Mouse (Mus musculus): ENCODE measurements at regions not wholly inside any gene's neighbourhood (a gene's known extent, or its start where the extent isn't known, plus 50 kb on each side); places are given as distances from the start of the nearest gene placed in this dataset.
A peak's percentile ranks its signal among the peaks of the same experiment; 100 is the strongest.

GRCm38 (mm10) chr13:35214219-35214618 lies 187.3 kb upstream of the Eci2 start:
- no peak for DNase-seq

DNA sequence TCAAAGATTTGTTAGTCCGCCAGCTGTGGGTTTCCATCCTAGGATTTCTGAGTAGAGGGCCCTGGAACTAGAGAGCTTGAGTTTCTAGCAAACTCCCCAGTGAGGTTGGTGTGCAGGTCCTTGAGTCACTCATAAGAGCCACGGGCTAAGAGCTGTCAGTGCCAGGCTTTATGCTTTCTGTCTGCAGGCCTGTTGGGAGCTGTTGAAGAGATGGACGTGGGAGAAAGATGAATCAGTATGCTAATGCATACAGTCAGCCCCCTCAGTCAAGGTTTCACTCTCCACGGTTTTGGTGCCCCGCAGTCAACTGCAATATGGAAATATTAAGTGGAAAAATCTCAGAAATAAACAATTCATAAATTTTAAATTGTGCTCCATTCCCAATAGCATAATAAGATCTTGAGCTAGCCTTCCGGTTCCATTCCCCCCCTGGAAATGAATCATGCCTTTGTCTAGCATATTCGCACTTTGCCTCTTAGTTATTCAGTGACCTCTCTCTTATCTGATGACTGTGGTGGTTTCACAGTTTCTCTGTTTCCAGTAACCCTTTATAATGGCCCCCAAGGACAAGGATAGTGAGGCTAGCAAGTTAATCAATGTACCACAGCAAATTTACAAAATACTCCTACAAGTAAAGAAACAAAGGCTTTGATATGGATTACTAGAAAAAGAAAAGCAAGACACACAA lies 199.4 kb upstream of the Eci2 start:
- DNase-seq: no peak

- no peak for DNase-seq
Measured at GRCm38 (mm10) chr13:35226944-35227343, 200.0 kb upstream of the Eci2 start.

GRCm38 (mm10) chr13:35229601-35230000 lies 202.7 kb upstream of the Eci2 start:
- DNase-seq: no peak

DNA sequence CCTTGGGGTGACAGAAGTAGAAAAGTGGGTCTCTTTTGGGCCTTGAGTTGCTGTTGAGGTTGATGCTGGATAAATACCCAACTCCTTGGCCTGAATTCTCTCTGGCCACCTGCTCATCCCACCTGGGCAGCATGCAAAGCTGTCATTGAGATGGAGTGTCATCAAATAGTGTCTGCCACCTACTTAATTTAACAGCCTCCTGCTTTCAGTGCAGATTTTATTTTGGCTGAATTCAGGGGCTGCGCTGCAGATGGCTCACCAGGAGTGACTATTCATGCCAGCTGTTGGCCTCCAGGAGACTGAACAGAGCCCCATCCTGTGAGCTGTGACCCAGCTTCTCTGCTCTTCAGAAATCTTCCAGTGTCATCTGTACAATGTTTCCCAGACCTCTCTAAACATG lies 206.7 kb upstream of the Eci2 start:
- DNase-seq: no peak

DNA sequence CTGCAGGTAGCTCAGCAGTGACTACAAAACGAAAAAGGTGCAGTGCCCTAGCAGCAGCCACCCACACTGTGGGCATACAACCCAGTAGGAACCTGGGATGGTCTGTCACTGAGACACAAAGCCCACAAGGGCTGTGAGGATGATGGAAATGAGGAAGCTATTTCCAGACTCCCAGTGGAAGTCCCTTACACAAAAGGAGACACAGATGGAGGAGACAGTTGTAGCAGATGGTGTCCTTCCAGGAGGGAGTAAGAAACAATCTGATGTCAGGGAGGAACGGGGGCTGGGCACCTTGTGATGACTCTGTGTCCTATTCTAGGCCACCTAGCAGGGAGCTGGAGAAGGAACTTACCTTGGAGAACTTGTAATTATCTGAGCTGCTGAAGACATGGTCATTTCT lies 214.5 kb upstream of the Eci2 start:
- no peak for DNase-seq

DNA sequence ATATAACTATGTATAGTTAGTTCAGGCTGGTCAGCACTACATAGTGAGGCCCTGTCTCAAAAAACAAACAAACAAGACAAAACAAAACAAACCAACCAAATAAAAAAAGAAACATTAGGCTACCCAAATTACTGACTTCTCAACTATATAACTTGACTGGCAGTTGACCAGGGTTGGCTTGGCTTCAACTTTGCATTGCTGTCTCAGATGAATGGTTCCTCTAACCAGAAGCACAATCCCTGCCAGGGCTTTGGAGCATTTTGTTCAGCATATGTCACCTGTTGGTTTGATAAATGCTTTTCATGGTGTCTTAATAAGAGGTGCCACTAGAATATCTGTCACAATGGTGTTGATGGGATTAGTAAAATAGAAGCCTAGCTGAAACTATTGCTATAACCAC lies 217.1 kb upstream of the Eci2 start:
- no peak for DNase-seq

DNA sequence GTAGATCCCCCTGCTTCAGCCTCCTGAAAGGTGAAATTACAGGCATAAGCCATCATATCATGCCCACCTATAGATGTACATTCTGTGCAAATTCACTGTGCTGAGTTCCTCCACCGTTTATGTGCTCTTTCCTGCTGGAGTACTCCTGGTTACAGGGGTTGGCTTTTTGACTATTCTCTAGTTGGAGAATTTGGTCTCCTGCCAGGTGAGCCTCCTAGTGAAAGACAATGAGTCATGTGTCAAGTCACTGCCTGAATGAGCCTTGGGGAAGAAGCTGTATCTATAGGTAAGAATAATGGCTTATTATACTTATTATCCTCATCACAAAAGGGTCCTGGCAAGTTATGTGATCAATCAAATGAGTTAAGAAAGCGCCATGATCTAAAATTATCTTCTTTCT lies 230.5 kb upstream of the Eci2 start:
- no peak for DNase-seq

- peak; percentile 3 for DNase-seq
Measured at GRCm38 (mm10) chr13:35258720-35259119, 231.8 kb upstream of the Eci2 start.

DNA sequence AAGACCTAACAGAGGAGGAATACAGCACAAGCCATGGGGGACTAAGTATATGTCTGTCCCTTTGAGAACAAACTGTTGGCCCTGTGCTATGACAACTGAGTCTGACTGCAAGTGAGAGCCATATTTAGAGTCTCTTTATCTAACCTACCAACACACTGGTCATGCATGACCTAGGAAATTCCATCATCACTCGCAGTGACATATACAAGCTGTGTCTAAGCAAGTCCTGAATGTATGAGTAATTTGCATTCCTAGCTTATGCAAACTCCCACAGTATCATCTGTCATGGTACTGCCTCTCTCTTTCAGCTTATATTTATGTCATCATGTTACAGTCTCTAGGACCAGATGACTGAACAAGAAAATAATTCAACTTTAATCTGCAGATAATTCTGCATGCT lies 257.1 kb upstream of the Eci2 start:
- DNase-seq: no peak

DNA sequence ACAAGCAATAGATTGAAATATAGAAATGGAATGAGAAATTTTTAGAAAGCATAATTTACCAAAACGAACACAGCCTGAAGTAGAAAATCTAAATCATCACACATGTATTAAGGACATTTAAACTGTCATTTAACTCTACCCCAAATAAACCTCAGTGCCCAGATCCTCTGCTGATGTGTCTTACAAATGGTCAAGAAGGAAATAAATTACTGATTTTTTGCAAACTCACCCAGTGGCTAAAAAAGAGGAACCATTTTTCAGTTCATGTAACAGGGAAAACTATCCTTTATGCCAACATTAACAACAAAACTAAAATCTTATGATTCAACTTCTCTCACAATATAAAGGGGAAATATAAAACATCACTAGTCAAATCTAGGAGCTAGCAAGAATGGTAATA lies 275.2 kb upstream of the Eci2 start:
- DNase-seq: no peak

DNA sequence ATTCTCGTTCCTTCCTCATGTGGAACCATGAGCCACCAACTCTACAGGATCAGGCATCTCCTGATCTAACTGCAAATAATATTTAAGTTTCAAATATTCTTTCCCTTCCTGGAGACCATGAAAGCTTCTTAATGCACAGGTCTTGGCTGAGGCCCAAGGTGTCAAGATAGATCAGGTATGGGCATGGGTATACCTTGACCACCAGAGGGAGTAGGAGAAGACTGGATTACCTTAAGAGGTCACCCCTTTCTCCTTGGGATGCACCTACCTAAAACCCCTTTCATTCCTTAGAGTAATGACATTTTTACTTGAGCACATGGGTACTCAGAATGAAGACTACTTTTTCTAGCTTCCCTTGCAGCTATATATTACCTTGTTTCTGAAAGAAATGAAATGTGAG lies 289.9 kb upstream of the Eci2 start:
- no peak for DNase-seq

- DNase-seq: no peak
Measured at GRCm38 (mm10) chr13:35326682-35327242, 299.9 kb upstream of the Eci2 start.

GRCm38 (mm10) chr13:35328320-35328719 lies 301.4 kb upstream of the Eci2 start:
- DNase-seq: no peak

GRCm38 (mm10) chr13:35330926-35331325 lies 304.0 kb upstream of the Eci2 start:
- DNase-seq: no peak

DNA sequence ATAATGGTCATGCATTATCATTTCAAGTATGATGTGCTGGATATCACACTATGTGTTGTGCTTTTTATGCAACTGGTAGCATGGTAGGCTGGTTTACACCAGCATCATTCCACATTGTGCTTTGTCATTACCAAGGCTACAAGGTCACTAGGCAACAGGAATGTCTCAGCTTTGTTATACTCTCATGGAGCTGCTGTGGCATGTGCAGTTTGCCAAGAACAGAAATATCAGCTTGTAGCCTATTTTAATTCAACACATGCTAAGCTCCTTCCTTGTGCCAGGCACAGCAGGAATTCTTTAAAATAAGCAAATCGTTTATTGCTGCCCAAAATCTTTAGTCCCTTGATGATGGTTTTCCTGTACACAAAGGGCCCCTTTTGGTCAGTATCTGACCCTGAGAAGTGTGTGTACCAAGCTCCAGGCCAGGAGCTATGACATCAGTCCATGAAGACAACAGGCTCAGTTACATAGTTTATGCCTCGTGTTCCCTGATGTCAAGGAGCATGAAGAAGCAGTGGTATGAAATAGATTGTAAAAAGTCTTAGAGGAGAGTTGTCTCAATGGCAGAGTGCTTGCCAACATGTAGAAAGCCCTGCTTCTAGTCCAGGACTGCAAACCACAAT lies 314.0 kb upstream of the Cdyl start:
- DNase-seq: no peak

DNA sequence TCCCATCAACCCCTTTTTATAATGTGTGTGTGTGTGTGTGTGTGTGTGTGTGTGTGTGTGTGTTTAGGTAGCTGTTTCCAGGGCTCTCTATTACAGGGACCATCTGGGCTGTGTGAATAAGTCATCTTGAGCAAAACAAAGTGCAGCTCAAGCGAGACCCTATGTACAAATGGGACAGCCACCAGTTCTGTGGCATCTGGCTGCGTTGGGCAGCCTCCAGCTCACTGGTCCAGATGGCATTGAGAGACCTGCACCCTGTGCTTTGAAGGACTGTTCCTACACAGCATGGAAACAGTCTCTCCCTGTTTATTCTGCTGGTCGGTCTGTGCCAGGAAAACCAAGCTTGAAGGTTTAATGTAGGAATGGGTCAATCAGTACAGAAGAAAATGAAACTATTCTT lies 311.4 kb upstream of the Cdyl start:
- no peak for DNase-seq

GRCm38 (mm10) chr13:35359345-35359744 lies 300.3 kb upstream of the Cdyl start:
- DNase-seq: no peak

DNA sequence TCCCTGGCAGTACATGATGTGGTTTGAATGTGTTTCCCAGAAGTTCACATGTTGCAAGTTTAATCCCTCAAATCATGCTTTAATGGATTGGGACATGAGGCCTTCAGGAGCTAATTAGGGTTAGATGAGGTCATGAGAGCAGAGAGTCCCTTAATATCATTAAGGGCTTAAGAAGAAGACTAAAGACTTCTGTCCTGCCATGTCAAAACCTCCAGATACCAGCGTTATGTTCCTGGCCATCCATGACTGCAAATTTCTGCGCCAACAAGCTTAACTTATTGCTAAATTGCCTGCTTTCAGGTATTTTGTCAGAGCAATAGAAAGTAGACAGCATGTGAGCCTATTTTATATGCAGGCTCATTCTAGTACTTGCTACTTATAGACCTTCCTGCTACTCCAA lies 282.1 kb upstream of the Cdyl start:
- no peak for DNase-seq

DNA sequence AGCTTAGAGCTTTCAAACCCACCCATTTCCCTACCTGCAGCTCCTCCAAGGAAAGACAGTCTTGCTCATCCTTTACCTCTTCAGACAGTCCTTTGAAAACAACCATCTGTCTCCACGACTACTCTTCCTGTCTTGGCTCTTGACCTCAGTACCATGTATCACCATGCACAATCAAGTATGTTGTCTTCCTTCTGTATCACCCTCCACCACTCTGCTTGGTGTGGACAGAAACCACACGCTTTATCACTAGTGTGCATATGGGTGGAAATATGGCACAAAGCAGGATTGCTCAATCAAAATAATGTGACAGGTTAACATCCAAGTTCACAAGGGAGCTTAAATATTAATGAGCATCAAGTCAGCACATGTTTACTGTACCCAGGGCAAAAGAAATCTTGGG lies 280.1 kb upstream of the Cdyl start:
- DNase-seq: no peak

DNA sequence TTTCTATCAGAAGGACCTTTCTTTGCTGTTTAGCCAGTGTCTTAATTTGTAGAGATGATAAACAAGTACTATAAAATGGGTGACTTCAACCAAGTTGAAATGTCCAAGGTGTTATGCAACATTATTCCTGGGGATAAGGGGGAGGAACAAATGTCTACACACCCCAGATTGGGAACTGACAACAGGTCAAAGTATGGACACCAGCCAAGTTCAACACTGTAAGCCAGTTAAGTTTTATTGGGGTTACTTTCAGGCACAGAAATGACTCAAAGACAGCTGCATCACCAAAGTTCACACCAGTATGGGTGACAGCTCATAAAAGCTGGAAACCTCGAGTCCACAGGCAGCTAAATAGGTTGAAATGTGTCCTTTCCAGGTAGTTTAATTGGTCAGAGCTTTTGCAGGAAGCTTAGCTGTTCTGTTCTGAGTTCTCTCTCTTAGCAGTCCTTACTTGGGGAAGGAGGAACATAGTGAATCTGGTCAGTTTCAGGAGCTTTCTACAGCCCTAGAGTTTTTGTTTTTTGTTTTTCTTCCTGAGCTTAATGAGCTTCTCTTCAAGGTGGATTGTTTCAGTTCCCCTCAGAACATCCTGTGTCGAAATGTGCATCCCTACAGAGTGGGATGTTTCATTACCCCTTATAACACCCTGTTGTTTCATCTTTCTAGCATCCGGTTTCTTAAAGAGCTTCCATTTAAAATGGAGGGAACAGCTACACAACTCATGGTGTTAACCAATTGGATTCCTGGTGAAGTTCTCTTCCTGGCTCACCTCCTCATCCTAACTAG lies 279.2 kb upstream of the Cdyl start:
- DNase-seq: no peak

DNA sequence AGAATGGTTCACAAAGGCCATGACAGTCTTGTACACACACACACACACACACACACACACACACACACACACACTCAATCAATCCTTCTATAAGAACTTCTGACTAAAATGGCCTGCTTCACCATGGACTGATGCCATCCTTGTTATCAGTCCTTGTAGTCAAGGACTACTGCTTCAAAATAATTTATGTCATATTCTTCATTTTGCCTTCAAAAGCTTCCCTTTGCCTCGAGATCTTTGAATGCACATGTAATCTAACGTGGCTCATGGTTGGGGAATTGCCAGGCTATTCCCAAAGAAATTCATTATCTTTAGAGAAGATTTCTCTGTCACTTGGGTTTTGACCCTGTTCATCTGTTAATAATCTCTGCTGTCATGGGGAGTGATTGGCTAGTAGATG lies 278.0 kb upstream of the Cdyl start:
- no peak for DNase-seq

GRCm38 (mm10) chr13:35383000-35383623 lies 276.5 kb upstream of the Cdyl start:
- DNase-seq: no peak

Measured in lung, postnatal 36 days (tissue).